Mouse (Mus musculus) cerebellum, adult 8-10 months (tissue): Measurements from ENCODE around the gene Sirpa.

Source experiments
- DNase-seq: peaks from one replicate; pipeline ENCODE4 v3.0.0; 2022

Gene Sirpa

DNA sequence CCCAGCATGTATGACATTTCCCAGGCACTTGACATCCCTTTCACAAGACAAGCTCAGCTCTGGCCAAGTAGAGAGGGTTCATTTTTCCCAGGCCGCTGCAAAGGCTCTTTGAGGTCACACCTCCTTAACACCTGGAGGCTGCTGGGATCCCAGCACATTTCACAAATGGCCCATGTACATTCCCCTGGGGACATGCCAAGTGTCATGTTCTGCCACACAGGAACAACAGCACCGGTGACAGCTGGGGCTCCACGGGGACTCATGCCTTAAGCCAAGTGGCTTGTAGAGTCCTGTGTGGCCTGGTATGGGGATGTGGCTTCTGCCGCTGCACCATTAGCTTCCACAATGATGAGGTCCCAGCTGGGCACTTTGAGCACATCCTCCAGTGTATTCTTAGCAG lies 60.0 kb downstream of the Sirpa start:
- peak; percentile 80 for DNase-seq

DNA sequence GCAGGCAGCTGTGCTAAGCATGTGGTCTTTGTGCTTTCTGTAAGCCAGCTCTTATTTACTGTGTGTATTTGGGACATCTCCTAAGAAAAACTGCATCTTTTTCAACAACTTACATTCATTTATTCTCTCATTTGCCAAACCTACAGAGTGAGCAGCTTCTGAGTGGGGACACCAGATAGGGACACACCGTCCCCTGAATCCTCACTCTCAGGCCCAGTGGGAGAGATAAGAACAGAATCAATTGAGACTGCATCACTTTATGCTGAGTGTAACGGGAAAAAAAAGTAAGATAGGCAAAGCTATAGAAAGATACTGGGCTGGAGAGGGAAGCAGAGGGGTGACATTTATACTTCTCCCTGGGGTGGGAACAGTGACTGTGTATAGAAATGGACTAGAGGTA lies 61.0 kb downstream of the Sirpa start:
- DNase-seq = no peak

DNA sequence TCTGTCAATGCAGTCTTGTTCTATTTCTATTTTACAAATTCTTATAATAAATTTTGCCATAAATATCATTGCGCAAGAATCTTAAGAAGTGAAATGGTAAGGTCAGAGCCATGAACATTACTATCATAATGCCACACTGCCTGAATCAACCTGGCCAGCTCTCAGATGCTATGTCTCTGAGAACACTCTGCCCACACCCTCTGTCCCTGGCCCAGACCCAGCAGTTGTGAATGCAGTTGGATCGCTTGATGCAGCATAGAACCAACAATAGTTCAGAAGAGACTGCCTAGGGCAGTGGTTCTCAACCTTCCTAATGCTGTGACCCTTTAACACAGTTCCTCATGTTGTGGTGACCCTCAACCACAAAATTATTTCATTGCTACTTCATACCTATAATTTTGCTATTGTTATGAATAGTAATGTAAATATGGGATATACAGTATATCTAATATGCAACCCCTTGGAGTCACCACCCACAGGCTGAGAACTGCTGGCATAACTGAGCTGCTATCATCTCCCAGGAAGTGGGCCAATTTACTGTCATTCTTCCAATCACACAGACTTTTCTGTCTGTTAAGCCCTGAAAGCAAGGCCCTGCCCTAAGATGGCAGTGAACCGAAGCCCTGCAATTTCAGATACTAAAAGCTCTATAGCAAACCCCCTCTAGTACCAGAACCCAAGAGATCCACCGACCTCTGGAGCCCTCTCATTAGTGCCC lies 61.8 kb downstream of the Sirpa start:
- no peak for DNase-seq

DNA sequence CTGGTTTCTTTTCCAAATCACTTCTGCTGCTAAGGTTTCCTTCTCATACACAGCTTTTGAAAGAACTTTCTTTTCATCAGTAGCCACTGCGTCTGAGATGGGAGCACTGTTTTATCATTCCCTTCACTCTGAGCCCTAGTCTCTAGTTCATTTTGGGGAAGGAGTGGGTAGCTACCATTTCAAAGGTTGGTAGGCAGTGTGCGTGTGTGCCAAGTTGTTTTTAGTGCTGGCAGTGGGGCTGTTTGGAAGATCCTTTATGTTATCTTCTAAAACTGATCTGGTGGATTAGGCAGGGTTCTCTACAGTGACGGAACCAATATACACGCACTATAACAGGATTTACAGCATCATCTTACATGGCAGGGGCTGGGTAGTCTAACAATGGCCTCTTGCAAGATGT lies 62.4 kb downstream of the Sirpa start:
- no peak for DNase-seq

DNA sequence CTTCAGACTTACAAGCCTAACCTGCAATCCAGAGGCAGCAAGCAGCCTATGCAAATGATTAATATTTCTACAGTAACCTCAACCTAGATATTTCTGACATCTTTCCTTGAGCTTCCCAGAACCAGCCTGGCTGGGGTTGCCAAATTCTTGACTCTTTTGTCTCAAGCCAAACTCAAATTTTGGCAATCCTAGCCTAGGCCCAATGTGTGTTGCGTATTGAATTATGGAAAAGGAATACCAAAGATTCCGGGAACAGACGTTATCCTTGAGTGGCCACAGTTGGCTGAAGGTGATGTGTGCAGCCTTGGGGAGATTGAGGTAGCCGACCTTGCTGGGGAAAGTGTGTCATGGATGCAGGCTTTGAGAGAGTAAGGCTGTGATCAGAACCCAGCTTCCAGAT lies 66.2 kb downstream of the Sirpa start:
- DNase-seq = no peak

DNA sequence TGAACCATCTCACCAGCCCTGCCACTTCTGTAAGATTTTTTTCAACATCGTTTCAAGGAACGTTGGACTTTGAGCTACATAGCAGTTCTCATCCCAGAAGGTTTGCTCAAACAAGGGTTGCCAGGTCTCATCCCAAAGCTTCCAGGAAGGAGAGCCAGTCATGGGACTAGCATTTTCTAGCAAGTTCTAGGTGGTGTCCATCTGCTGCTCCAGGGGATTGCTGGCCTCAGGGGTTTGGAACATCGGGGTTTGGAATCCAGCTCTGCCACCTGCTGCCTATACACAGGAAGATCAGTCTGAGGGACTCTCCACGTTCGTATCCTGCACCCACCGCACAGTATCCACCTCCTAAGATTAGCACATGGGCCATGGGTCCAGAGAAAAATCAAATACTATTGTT lies 67.4 kb downstream of the Sirpa start:
- peak; percentile 28 for DNase-seq

DNA sequence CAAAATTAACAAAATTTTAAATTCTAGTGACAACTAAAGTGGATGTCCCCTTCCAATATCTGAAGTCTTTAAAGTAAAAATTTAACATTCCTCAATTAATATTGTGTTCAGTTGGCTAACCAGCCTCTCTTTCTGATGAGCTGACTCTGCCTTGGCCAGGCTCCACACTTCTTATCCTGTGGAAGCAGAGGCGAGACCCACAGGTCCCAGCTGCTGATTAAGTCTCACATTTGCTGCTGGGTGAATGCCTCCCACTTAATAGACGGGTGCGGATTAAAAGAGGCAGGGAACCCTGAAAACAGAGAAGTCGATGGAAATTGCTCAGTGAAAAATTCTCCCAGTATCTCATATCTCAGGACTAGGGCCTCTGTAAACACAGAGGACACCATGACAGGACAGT lies 69.8 kb downstream of the Sirpa start:
- DNase-seq = no peak

DNA sequence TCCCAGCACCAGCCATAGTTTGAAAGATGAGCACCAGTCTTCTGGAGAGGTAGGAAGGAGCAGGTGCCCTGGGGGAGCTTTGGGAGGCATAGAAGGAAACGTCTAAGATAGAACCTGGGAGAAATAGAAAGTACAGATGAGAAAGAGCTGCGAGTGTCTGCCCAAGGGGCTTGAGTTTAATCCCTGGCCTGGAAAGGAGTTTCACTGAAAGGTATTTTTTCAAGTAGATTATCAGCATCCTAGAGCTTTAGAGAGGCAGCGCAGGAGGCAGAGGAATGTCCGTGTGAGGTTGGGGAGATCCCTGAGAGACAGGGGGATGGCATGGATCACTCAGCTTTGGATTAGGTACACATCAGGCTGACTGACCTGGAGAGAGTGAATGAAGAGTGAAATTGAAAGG lies 79.3 kb downstream of the Sirpa start:
- DNase-seq = no peak

DNA sequence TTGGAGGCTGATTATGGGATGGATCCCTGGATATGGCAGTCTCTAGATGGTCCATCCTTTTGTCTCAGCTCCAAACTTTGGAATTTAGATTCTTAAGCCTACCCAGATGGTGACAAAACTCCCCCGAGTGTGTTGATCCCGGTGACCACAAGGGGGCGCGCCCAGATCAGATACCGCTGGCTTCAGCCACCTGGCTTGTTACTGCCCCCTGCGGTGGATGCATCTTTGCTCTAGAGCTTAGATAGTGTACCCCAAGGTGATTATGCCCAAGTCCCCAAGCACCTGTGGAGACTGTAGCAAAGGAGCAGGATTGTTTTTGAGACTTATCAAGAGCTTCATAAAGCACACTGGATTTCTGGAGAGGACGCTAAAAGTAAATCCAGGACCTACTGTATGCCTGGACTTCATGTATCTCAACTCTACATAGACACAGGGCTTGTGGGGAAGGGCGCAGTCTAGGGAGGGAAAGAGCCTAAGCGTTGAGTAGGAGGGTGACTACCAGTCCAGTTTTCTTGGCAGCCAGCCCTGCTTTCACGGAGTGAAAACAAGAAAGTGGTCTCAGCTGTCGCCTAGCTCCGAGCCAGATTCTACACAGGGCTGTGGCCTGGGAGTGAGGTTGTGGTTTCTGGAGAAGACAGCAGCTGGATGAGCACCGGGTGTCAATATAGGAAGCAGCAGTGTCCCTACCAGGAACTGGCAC lies 82.5 kb downstream of the Sirpa start:
- peak; percentile 86 for DNase-seq

DNA sequence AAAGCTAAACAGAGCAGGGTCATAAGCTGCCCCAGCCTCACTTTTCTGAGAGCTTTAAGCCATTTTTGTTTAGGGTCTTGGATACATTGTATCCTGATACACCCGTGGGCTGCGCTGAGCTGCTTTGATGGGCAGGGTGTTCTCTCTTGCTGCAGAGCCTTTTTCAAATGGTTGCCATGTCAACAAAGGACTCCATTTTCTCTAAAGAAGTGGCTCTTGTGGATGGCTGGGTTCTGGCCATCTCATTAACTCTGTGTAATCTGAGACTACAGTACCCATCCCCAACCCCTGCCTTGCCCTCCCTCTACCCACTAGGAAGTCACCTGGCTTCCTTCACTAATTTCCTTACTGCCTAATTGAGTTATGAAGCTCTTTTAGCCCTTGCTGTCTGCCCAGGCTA lies 85.0 kb downstream of the Sirpa start:
- no peak for DNase-seq

DNA sequence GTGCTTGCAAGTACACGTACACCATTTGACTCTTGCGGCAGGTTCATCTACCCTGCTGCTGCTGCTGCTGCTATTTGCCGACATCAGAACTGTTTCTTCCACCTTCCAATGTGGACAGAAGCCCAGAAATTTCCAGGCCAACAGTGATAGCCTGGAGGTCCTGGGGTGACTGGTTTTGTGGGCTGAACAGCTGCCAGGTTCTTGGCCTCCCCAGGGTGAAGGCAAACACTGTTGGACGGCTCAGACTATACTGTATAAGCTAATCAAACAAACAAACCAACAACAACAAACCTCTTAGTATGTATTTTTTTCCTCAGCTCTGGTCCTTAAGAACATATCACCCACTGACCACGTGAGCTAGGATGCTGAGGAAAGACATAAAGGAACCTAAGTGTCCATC lies 86.4 kb downstream of the Sirpa start:
- DNase-seq = no peak

DNA sequence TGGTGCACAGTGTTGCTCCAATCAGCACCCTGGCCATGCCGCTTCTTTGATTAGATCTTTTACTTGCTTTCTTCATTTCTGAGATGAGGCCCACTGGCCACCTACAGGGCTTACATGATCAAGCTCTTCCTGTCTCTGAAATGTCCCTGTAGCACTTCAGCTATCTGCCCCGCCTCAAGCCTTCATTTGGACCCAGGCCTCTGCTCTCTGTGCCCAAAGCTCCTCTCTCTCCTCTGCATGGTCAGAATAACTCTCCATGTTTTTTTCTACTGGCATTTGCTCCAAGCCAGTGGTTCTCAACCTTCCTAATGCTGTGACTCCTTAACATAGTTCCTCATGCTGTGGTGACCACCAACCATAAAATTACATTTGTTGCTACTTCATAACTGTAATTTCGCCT lies 87.6 kb downstream of the Sirpa start:
- no peak for DNase-seq
